Mouse (Mus musculus): Measurements from ENCODE around the gene Svs3a.
"Not testable (repeated sequence)": the region's sequence is repeated elsewhere in the genome, so short reads cannot be mapped to it uniquely, and the experiment has no call there.

GRCm38 (mm10) chr2:164256540-164256939 lies 32.5 kb upstream of the Svs3a start, which contains the start of gene Svs3b:
- not testable (repeated sequence) for TF ChIP-seq CTCF, POLR2A (IDR thresholded peaks at IDR 0.05; ENCODE audit: extremely low read depth, insufficient read depth, low read length)

Data from cortical plate, adult 2 months (tissue).